Mouse (Mus musculus): ENCODE data around the gene Spats2.

Spats2 gene

DNA sequence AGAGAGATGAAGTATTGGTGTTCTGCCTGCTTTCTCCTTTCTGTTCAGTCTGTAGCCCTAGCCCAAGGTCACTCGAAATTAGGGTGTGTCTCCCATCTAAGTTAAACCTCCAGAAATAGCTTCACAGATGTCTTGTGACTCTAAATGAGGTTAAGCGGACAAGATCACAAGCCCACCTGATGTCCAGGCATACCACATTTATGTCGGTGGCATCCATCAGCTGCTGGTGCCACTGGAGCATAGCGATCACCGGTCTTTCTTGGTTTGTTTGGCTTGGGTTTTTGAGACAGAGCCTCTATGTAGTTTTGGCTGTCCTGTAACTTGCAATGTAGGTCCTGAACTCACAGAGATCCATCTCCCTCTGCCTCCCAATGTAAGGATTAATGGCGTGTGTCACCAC, 128.1 kb downstream of the Spats2 start:
- intact Hi-C loops (cut with DNase I) = no loop called here

DNA sequence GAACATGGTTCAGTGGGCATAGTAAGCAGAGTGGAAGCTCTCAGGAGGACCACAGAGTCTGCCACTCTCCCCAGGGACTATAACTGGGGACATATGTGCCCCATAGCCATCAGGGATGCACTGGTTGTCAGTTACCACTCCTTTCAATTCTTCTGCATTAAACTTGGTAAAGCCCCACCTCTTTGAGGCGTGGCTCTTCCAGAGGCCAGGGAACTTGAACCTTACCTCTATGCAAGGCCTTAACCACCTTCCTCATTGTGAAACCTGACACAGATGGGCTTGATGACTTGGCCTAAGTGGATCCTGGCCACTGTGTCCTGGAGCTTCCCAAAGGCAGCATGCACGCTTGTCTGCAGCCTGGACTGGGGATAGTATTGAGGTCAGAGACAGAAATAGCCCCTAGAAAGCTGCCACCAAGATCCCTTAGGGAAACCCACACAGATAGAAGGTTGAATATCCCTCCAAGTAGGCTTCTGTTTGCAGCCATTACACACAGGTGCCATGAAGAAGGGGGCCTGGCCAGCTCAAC, 128.8 kb downstream of the Spats2 start:
- intact Hi-C loops (cut with DNase I) = no loop called here

DNA sequence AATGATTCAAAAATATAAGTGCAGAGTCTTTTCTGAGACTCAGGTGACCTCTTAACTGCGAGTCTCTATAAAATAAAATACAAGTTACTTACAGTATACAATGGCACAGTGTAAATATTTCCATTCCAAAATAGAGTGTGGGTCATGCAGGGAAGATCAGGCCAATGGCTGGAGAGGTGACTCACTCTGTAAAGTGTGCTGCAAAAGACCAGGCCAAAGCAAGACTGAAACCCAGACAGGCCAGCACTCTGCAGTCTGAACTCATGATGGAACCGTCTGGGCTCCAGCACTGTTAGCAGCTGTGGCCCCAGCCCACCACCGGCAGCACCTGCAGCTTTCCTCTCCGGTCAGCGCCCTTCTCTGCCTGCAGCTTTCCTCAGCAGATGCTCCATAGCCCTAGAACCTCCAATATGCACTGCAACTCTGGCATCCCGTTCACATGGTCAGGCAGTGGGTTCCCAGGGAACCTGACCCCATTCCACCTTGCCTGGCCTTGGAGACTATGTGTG, 129.6 kb downstream of the Spats2 start:
- intact Hi-C loops (cut with DNase I) = no loop called here

DNA sequence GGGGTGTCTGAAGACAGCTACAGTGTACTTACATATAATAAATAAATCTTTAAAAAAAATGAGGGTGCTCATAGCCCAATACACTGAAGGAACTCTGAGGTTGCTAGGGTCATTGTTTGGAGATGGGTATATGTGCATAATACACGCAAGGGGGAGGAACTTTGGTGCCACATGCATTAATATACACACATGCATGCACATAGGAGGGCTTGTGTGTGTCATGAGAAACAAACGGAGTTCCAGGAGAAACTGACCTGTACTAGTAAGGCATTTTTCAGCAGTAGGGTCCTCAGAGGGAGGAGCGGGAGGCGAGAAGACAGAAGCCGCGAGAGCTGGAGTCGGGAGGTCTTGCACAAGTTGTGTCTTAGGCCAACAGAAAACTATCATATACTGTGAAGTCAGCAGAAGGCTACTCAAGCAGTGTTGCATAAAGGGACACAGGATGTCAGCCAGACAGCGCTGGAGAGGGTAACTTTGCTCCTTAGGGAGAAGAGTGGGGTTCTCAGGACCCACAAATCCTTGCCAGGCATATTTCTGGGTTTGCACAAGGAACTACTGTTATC, 133.5 kb downstream of the Spats2 start:
- intact Hi-C loops (cut with DNase I) = no loop called here

DNA sequence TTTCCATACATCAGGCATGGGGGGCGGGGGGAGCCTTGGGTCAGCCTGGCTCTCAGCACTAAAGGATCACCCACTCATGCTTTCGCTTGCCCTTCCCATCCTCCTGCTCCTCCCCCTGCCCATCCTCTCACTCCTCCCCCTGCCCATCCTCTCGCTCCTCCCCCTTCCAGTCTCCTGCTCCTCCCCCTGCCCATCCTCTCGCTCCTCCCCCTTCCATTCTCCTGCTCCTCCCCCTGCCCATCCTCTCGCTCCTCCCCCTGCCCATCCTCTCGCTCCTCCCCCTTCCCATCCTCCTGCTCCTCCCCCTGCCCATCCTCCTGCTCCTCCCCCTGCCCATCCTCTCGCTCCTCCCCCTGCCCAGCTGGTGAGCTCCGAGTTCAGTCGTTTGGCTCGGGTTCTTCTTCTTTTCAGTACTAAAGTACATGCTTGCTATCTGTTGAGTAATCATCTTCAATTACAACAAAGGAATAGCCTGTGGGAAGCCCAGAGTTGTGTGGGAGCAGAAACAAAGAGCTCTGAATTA, 134.1 kb downstream of the Spats2 start:
- intact Hi-C loops (cut with DNase I) = no loop called here

DNA sequence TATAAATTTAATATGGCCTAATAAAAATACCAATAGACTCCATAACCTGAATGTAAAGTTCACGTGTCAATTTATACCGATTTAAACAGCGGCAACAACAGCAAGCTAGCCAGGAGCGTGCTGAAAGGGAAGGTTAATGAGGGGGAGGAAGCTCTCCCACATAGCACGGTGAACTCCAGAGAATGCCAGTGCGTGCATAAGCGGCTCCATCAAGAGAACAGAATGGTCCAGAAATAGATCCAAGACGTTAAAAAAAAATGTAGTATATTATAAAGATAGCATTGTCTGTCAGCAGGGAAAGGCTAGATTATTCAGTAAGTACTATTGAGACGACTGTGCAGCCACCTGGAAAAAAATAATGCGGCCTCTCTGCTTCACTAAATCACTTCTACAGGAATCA, 137.0 kb downstream of the Spats2 start:
- intact Hi-C loops (cut with DNase I) = no loop called here

Small RNA genes lying within 50 kb of the gene (microRNA-seq; reads per million reads assigned to microRNA genes)
- 0 to 0.62 reads per million in 2 experiments for gene Mir6960

All from adrenal gland (tissue).